Mouse (Mus musculus) kidney, adult 2 months (tissue): Measurements from ENCODE around the gene Efcab5. TPM values are rescaled to one million over a fixed set of nuclear protein-coding genes. Genes with fewer than 3 reads are reported as not detected.

Experiments
- DNase-seq: peaks from one replicate; pipeline ENCODE4 v3.0.0; 2021
- H3K27ac ChIP-seq: fragments of 200-500 bp; 2 replicates; pipeline ENCODE4 v1.5.1; 2012; ENCODE audit warnings: low read depth, low read length, control low read depth, inconsistent platforms; ENCODE audit not compliant: insufficient read depth
- H3K27me3 ChIP-seq: fragments of 200-500 bp; replicated peaks from 2 replicates; pipeline ENCODE4 v1.6.1; 2012; ENCODE audit warnings: mild to moderate bottlenecking, moderate library complexity, low read length, inconsistent platforms; ENCODE audit not compliant: control insufficient read depth, insufficient read depth
- H3K36me3 ChIP-seq: fragments of 200-500 bp; 2 replicates; pipeline ENCODE4 v1.6.1; 2012; ENCODE audit warnings: mild to moderate bottlenecking, moderate library complexity, low read length, inconsistent platforms; ENCODE audit not compliant: control insufficient read depth, insufficient read depth
- H3K4me1 ChIP-seq: fragments of 200-500 bp; 2 replicates; pipeline ENCODE4 v1.6.1; 2011; ENCODE audit warnings: low read length; ENCODE audit not compliant: control insufficient read depth, insufficient read depth
- H3K4me3 ChIP-seq: fragments of 200-500 bp; 2 replicates; pipeline ENCODE4 v1.5.1; 2011; ENCODE audit warnings: mild to moderate bottlenecking, low read depth, low read length, control low read depth; ENCODE audit not compliant: insufficient read depth
- CTCF ChIP-seq: fragments of 200-500 bp; conservative IDR thresholded peaks from 2 replicates; pipeline ENCODE4 v1.5.1; 2011; ENCODE audit warnings: low read depth, mild to moderate bottlenecking, control low read depth, low read length, moderate library complexity, mixed read lengths; ENCODE audit not compliant: insufficient read depth, insufficient read length
- POLR2A ChIP-seq: fragments of 200-500 bp; IDR thresholded peaks from one replicate; pipeline ENCODE4 v1.6.1; 2011; ENCODE audit warnings: low read depth, low read length, control low read depth
- WGBS: fragments of 180-500 bp; shearing (Covaris S2); methylation state at CpG from one replicate; pipeline ENCODE4 v1.1.7; 2018; 5-methylcytosine and 5-hydroxymethylcytosine counted together
- polyA plus RNA-seq: library from polyadenylated mRNA; depleted of rRNA; stranded (reverse); fragments of >200 nt; gene quantifications from 2 replicates; pipeline ENCODE4 v1.2.3, GENCODE M21; 2012

The Efcab5 gene
- polyA plus RNA-seq, 1 experiment, result 0.17 TPM

DNA sequence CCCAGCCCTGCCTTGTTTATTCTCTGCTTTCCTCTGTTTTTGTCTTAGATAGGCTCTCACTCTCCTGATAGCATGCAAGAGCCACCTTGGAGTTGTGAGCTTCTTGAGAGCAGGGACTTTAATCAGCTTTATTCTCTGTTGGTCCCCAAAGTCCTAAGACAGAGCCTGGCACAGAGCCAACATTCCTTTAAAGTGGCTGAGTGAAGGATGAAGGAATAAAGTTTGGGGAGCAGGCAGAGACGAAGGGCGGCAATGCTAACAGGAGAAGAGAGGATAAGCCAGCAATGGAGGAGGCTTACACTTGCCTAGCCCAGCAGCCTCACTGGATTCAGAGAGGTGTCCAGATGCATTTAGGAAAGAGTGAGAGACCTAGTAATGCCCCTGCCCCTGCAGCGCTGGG, 92.2 kb downstream of the Efcab5 start:
- Histone ChIP-seq H3K4me1 (no peaks in the 10 kb centered on the region; the same call in 1 of the 2 replicates), H3K4me3 (no peak overlapping the region), H3K36me3 (no peaks in the 10 kb centered on the region), H3K27me3 (no peaks in the 10 kb centered on the region), H3K27ac (no peak overlapping the region)
- DNase-seq, result no peak
- TF ChIP-seq CTCF, result no peak
- TF ChIP-seq POLR2A, result no peak
- 65% methylated on average over 3 of the region's 3 CpGs for WGBS

DNA sequence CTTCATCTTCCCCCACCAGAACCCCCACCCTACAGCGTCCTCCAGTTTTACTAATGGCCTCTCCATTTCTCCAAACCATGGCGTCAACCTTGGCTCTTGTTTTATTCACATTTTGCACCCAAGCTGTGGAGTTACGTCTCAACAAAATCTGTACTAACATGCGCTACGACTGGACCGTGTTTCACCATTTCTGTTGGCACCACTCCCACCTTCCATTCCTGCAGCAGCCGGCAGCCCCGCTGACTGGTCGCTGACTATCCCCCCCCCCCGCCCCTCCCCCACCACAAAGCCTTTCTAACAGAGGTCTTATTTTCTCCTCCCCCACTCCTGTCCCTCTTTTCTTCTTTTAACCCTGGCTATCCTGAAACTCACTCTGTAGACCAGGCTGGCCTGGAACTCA, 93.6 kb downstream of the Efcab5 start:
- TF ChIP-seq POLR2A, result no peak
- TF ChIP-seq CTCF, result no peak
- Histone ChIP-seq H3K4me3 (no peak overlapping the region), H3K36me3 (no peaks in the 10 kb centered on the region), H3K27me3 (no peaks in the 10 kb centered on the region), H3K27ac (no peak overlapping the region), H3K4me1 (no peaks in the 10 kb centered on the region)
- 58% methylated on average over 10 of the region's 10 CpGs for WGBS
- no peak for DNase-seq

DNA sequence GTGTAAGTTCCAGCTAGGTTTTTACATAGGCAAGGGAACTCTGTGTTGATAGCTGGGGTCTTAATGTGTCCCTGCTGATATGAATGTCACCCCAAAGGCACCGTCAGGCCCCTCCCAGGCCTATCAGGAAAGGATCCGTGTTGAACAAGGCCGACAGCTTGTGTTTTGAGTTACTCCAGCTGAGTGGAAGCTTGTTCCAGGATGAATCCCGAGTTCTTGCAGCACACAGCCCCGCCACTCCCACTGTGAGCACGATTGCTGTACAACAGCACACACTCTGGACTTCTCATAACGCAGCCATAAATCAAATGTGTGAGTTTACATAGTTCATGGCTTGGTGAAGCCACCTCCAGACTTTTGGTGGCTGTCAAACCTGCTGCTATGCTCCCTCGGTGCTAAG, 94.6 kb downstream of the Efcab5 start:
- Histone ChIP-seq H3K4me1 (no peaks in the 10 kb centered on the region), H3K36me3 (no peaks in the 10 kb centered on the region), H3K27ac (no peak overlapping the region), H3K4me3 (no peak overlapping the region), H3K27me3 (no peaks in the 10 kb centered on the region)
- TF ChIP-seq POLR2A, result no peak
- TF ChIP-seq CTCF, result no peak
- WGBS, result 67% methylated on average over 8 of the region's 8 CpGs
- DNase-seq, result no peak

DNA sequence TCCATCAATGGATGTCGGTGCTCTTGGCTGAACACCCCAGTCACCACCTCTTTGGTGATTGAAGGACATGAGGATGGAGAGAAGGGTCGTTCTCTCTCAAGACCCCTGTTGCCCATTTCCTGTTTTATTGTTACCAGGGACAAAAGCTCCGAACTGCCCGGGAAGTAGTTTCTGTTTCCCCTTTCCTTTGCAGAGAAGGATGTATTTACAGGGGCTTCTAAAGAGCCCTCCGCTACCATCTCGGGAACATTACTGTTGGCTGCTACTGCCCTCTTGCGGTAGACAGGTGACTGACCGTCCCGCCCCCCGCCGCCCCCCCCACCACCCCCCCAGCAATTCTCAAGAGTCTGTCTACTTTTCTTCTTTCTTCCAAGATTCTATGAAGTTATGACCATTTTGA, 95.6 kb downstream of the Efcab5 start:
- TF ChIP-seq POLR2A (no peak), CTCF (peak; percentile 46)
- peak; percentile 16 for DNase-seq
- Histone ChIP-seq H3K27ac (no peak overlapping the region), H3K27me3 (no peaks in the 10 kb centered on the region), H3K36me3 (no peaks in the 10 kb centered on the region), H3K4me1 (no peaks in the 10 kb centered on the region), H3K4me3 (no peak overlapping the region)
- 1% methylated on average over 11 of the region's 11 CpGs for WGBS

DNA sequence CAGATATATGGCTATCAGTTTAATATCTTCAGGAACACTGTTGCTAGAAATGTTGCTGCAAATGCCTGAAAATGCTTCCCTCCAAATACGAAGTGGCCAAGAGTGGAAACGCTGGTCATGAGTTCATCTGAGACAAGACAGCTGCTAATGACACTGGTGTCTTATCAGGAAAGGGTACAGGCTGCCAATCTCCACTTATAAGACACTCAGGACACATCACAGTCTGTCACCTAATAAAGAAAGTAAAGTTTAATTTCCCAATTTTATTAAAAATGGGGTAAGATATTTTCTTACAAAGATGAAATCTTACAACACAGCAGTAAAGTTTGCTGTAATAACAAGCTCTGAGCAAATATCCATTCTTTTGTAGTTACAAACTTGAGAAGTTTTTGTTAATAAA, 99.6 kb downstream of the Efcab5 start:
- 63% methylated on average over 2 of the region's 2 CpGs for WGBS

DNA sequence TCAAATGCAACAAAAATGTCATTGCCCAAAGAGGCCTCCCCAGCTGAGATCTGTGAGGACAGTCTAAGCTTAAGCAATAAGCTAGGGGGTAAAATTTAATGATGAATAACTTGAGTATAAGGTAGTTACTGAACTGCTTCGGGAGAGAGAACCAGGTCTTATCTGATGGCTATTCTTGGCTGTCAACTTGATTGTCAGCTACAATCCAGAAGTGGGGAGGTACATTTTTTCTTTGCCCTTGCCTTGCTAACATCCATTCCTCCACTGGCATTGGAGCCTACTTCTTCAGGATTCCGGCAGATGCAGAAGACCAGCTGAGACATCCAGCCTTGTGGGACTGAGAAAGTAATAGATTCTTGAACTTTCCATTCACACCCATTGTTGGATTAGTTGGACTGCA, 101.8 kb downstream of the Efcab5 start:
- no peak for TF ChIP-seq POLR2A
- no peak for TF ChIP-seq CTCF
- Histone ChIP-seq H3K27ac (no peak overlapping the region), H3K4me3 (no peak overlapping the region), H3K4me1 (no peaks in the 10 kb centered on the region), H3K36me3 (no peaks in the 10 kb centered on the region), H3K27me3 (no peaks in the 10 kb centered on the region)
- 86% methylated on average over 2 of the region's 2 CpGs for WGBS
- DNase-seq, result no peak

More for the DNA sequence above, 99.6 kb downstream of the Efcab5 start:
- TF ChIP-seq POLR2A (no peak), CTCF (no peak)
- no peak for DNase-seq
- Histone ChIP-seq H3K36me3 (no peaks in the 10 kb centered on the region), H3K27ac (no peak overlapping the region), H3K27me3 (no peaks in the 10 kb centered on the region), H3K4me3 (no peak overlapping the region), H3K4me1 (no peaks in the 10 kb centered on the region)

DNA sequence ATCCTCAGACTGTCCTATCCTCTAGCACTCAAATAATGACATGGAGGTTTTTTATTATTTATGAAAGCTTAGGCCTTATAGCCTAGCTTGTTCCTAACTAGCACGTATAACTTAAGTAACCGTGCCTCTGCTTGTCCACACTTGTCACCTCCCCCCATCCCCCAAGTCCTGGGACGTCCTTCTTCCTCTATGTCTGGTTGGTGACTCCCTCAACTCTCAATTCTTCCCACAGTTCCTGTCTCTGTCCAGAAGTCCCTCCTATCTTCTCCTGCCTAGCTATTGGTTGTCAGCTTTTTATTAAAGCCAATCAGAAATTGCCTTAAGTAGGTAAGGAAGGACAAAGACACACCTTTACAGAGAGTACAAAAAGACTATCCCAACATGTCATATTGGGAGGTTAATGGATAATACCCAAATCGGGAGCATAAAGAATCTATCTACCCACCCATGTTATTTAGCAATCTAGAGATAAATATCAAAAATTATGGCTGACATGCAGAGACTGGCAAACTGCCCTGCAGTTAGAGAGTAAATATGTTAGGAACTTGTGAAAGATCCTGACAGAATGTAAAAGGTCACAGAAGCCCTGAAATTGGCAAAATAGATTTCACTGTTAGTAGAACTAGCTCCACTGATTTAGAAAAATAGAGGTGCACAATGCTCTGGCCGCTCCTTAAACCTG, 104.6 kb downstream of the Efcab5 start:
- no peak overlapping the region for H3K4me3 ChIP-seq
- WGBS, result 55% methylated on average over 5 of the region's 5 CpGs
- no peaks in the 10 kb centered on the region for H3K4me1 ChIP-seq
- H3K27me3 ChIP-seq, result no peaks in the 10 kb centered on the region
- TF ChIP-seq CTCF, result no peak
- TF ChIP-seq POLR2A, result no peak
- H3K27ac ChIP-seq, result no peak overlapping the region
- DNase-seq, result no peak
- no peaks in the 10 kb centered on the region for H3K36me3 ChIP-seq
